15 mouse cellular contexts compared by ENCODE assay signal in the genomic region with DNA sequence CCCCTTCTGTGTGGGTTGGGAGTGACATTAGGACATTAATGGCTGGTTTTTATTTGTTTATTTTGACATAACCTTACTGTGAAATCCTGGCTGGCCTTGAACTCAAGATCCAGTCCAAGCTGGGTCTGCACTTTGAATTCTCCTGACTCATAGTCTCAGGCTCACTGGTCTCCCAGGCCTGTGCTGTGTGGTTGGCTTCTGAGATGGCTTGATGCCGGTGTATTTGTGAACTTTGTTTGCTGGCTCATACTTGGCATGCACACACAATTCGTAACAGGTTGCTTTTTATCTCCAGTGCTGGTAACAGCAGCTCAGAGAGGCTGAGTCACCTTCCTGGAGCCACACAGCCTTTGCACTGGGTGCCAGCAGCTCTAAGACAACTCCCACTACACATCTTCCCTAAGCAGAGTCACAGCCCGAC. TPM values are rescaled to one million over a fixed set of nuclear protein-coding genes. Genes with fewer than 3 reads are reported as not detected.
DNase-seq lines count a peak whose midpoint lies in the region; ATAC-seq and TF ChIP-seq lines count a peak whose summit lies in the region.
"Had no signal": no experiment of that assay in that cellular context is flagged by ENCODE, and none has a peak within 500 bp of the region (broad histone marks: within the 10 kb centered on the region; RNA-seq: fewer than 3 reads in every experiment).

No protein-coding gene starts in this region.

- H3K4me2 ChIP-seq in heart, embryonic 13.5 days = no peak overlapping the region; the same call in 1 of the 2 replicates
- peak overlapping the region; percentile 63 for H3K4me2 ChIP-seq in liver, embryonic 16.5 days (ENCODE audit: low read depth, low read length)

- WGBS in heart, embryonic 13.5 days = 89% methylated on average over 3 of the region's 3 CpGs
- WGBS in liver, embryonic 16.5 days (ENCODE audit: insufficient replicate concordance) = 65% methylated on average over 3 of the region's 3 CpGs

- intact Hi-C loops in heart, postnatal 25 days (cut with DNase I) = loop anchor here (10.0 kb wide), 1 partner anchor 235 kb away; the partner anchor contains the start of gene Mpv17l2

- no peak for DNase-seq in heart, postnatal 25 days (ENCODE audit: low spot score)
- DNase-seq in brain, adult 2 months (ENCODE audit: low read depth, low spot score) = peak; percentile 78
- no peak for DNase-seq in right cerebral cortex, postnatal 36 days (ENCODE audit: low spot score in 2 of 2)
- DNase-seq in gastrocnemius, postnatal 10 days = no peak
- DNase-seq: cerebellum, adult 11 months; forebrain, postnatal 0 days; heart, postnatal 14 days; kidney, adult 8-10 months; layer of hippocampus, postnatal 36 days; lung, adult 18-20 months; midbrain, embryonic 14.5 days had no signal

- ATAC-seq in heart, embryonic 13.5 days (ENCODE audit: extremely low read depth, insufficient number of reproducible peaks, low FRiP score, low TSS enrichment) = no peak
- ATAC-seq in liver, embryonic 16.5 days (ENCODE audit: low read depth) = no peak
- ATAC-seq: forebrain, postnatal 0 days had no signal

- peak overlapping the region; percentile 40; the same call in 1 of the 2 replicates for H3K9ac ChIP-seq in heart, embryonic 13.5 days
- H3K9ac ChIP-seq in liver, embryonic 16.5 days (ENCODE audit: low read depth, low read length) = peak overlapping the region; percentile 2
- H3K9ac ChIP-seq: forebrain, postnatal 0 days had no signal

- H3K36me3 ChIP-seq in heart, embryonic 13.5 days = peaks cover 56% of the 10 kb centered on the region
- peaks cover 58% of the 10 kb centered on the region for H3K36me3 ChIP-seq in E14TG2a.4 (ENCODE audit: insufficient read depth, low read length)
- peaks cover 39% of the 10 kb centered on the region for H3K36me3 ChIP-seq in liver, embryonic 16.5 days (ENCODE audit: control insufficient read depth, insufficient read depth)

- no peak for TF ChIP-seq CTCF in E14TG2a.4 (conservative IDR thresholded peaks at IDR 0.05; ENCODE audit: low read length)

- peaks cover 34% of the 10 kb centered on the region for H3K4me1 ChIP-seq in heart, embryonic 13.5 days
- H3K4me1 ChIP-seq in E14TG2a.4 (replicated peaks; ENCODE audit: low read depth, low read length) = peaks cover 63% of the 10 kb centered on the region
- peaks cover 32% of the 10 kb centered on the region for H3K4me1 ChIP-seq in liver, embryonic 16.5 days (ENCODE audit: control insufficient read depth, low read depth, low read length)

- H3K27me3 ChIP-seq in heart, embryonic 13.5 days (replicated peaks) = no peaks in the 10 kb centered on the region
- no peaks in the 10 kb centered on the region for H3K27me3 ChIP-seq in E14TG2a.4 (ENCODE audit: insufficient read depth, low read length)
- H3K27me3 ChIP-seq in liver, embryonic 16.5 days (ENCODE audit: control insufficient read depth, insufficient read depth, low read depth, low read length) = no peaks in the 10 kb centered on the region
- H3K27me3 ChIP-seq: CH12.LX had no signal

- H3K27ac ChIP-seq in heart, embryonic 13.5 days (replicated peaks) = no peak overlapping the region
- H3K27ac ChIP-seq in liver, embryonic 16.5 days (ENCODE audit: low read length) = peak overlapping the region; percentile 53

- H3K4me3 ChIP-seq in heart, embryonic 13.5 days = 0 out of 2 replicates have a peak overlapping the region, but pooled peaks have one; percentile 92
- 0 out of 2 replicates have a peak overlapping the region, but pooled peaks have one; percentile 23 for H3K4me3 ChIP-seq in E14TG2a.4 (replicated peaks; ENCODE audit: low read length)
- H3K4me3 ChIP-seq in liver, embryonic 16.5 days (ENCODE audit: low read depth, low read length) = peak overlapping the region; percentile 11

- no peaks in the 10 kb centered on the region for H3K9me3 ChIP-seq in heart, embryonic 13.5 days
- no peaks in the 10 kb centered on the region for H3K9me3 ChIP-seq in E14TG2a.4 (ENCODE audit: low read length)
- H3K9me3 ChIP-seq in liver, embryonic 16.5 days (replicated peaks; ENCODE audit: control insufficient read depth, low read length) = no peaks in the 10 kb centered on the region

RNA-seq across cellular contexts. Expression of gene Kxd1, which starts 2.0 kb away (rescaled TPM):
- polyA plus RNA-seq in heart, embryonic 13.5 days (2015; fragmentation: Nextera tagmentation; extraction: Ambion mirVana) = 65.8 and 71.2 TPM in 2 replicates
- 10 to 100 TPM; 73.6 to 76.6 TPM for total RNA-seq in heart, postnatal 25 days (2021)
- polyA plus RNA-seq in liver, embryonic 16.5 days (2015; fragmentation: Nextera tagmentation; extraction: Ambion mirVana) = 27.6 and 29.0 TPM in 2 replicates
- 10 to 100 TPM; 57.8 to 61.0 TPM for total RNA-seq in gastrocnemius, postnatal 10 days (2021)

RNA-seq across cellular contexts. Expression of gene Fkbp8, which starts 2.2 kb away (rescaled TPM):
- 240 and 251 TPM in 2 replicates for polyA plus RNA-seq in heart, embryonic 13.5 days (2015; fragmentation: Nextera tagmentation; extraction: Ambion mirVana)
- total RNA-seq in heart, postnatal 25 days (2021) = 100 to 1,000 TPM; 130 to 135 TPM
- 155 and 158 TPM in 2 replicates for polyA plus RNA-seq in liver, embryonic 16.5 days (2015; fragmentation: Nextera tagmentation; extraction: Ambion mirVana)
- 100 to 1,000 TPM; 135 to 145 TPM for total RNA-seq in gastrocnemius, postnatal 10 days (2021)

RNA-seq across cellular contexts. Expression of gene Ell, which starts 9.5 kb away (rescaled TPM):
- 11.6 and 12.5 TPM in 2 replicates for polyA plus RNA-seq in heart, embryonic 13.5 days (2015; fragmentation: Nextera tagmentation; extraction: Ambion mirVana)
- 10 to 100 TPM; 11.7 to 13.3 TPM for total RNA-seq in heart, postnatal 25 days (2021)
- 12.9 and 16.8 TPM in 2 replicates for polyA plus RNA-seq in liver, embryonic 16.5 days (2015; fragmentation: Nextera tagmentation; extraction: Ambion mirVana)
- 10 to 100 TPM; 12.7 to 19.8 TPM for total RNA-seq in gastrocnemius, postnatal 10 days (2021)

RNA-seq across cellular contexts. Expression of gene Uba52, which starts 19.1 kb away (rescaled TPM):
- polyA plus RNA-seq in heart, embryonic 13.5 days (2015; fragmentation: Nextera tagmentation; extraction: Ambion mirVana) = 842 and 891 TPM in 2 replicates
- 1,000 to 10,000 TPM; 1,533 to 1,573 TPM for total RNA-seq in heart, postnatal 25 days (2021)
- polyA plus RNA-seq in liver, embryonic 16.5 days (2015; fragmentation: Nextera tagmentation; extraction: Ambion mirVana) = 490 and 558 TPM in 2 replicates
- total RNA-seq in gastrocnemius, postnatal 10 days (2021) = 1,000 to 10,000 TPM; 1,232 to 1,261 TPM

RNA-seq across cellular contexts. Expression of gene Rex1bd, which starts 23.2 kb away (rescaled TPM):
- 116 and 125 TPM in 2 replicates for polyA plus RNA-seq in heart, embryonic 13.5 days (2015; fragmentation: Nextera tagmentation; extraction: Ambion mirVana)
- 100 to 1,000 TPM; 102 TPM for total RNA-seq in heart, postnatal 25 days (2021)
- polyA plus RNA-seq in liver, embryonic 16.5 days (2015; fragmentation: Nextera tagmentation; extraction: Ambion mirVana) = 53.7 and 55.6 TPM in 2 replicates
- total RNA-seq in gastrocnemius, postnatal 10 days (2021) = 100 to 1,000 TPM; 120 to 129 TPM

Comparison
In these comparisons a context has a peak if more than half of its experiments do, and no peak if none do; other contexts are left out.
1. H3K4me3 ChIP-seq: peak in every context shown above with its lines; median percentile 92 in heart, embryonic 13.5 days; 23 in E14TG2a.4; 11 in liver, embryonic 16.5 days.